ENCODE assay signal across 24 mouse cellular contexts in the genomic region with DNA sequence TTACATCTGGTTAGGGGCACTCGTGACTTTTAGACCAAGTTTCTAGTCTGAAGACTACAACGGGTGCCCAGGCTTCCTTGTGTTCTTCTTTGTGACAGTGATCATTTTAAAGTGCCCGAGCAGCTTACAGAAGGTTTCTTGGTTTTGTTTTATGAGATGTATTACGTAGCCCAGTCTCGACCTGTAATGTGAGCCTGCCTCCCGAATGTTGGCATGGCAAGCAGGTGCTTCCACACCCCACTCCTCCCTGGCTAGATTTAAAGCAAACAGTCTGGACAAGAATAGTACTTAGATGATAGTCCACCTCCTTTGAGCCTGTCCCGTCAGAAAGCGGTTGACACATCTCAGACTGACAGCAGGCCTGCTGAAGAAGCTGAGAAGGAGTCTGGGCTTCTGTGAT. TPM values are rescaled to one million over a fixed set of nuclear protein-coding genes. Genes with fewer than 3 reads are reported as not detected.
A peak's percentile ranks its signal among the peaks of the same experiment; 100 is the strongest.
DNase-seq lines count a peak whose midpoint lies in the region; ATAC-seq and TF ChIP-seq lines count a peak whose summit lies in the region.
"Had no signal": no experiment of that assay in that cellular context is flagged by ENCODE, and none has a peak within 500 bp of the region (broad histone marks: within the 10 kb centered on the region; RNA-seq: fewer than 3 reads in every experiment).

No protein-coding gene starts in this region.

- no peak for TF ChIP-seq CTCF in lung, postnatal 0 days (IDR thresholded peaks at IDR 0.05)
- no peak for TF ChIP-seq CTCF in lung, adult 2 months (IDR thresholded peaks at IDR 0.05; ENCODE audit: insufficient read depth, low read length)

- H3K4me3 ChIP-seq in forebrain, embryonic 13.5 days, result no peak overlapping the region
- H3K4me3 ChIP-seq in forebrain, embryonic 14.5 days (ENCODE audit: low read depth, low read length), result no peak overlapping the region
- no peak overlapping the region for H3K4me3 ChIP-seq in heart, embryonic 13.5 days
- no peak overlapping the region for H3K4me3 ChIP-seq in heart, embryonic 11.5 days (ENCODE audit: low read depth, low read length)
- H3K4me3 ChIP-seq in lung, postnatal 0 days (ENCODE audit: low read depth, low read length), result no peak overlapping the region
- no peak overlapping the region for H3K4me3 ChIP-seq in lung, adult 2 months (replicated peaks; ENCODE audit: extremely low read depth, low read depth, low read length)
- no peak overlapping the region for H3K4me3 ChIP-seq in liver, embryonic 12.5 days
- H3K4me3 ChIP-seq: embryonic facial prominence, embryonic 15.5 days; erythroblast, embryonic 14.5 days; forebrain, embryonic 10.5 days; heart, embryonic 12.5 days; hindbrain, embryonic 10.5 days; intestine, embryonic 15.5 days had no signal

- no peak overlapping the region for H3K4me2 ChIP-seq in forebrain, embryonic 13.5 days
- no peak overlapping the region for H3K4me2 ChIP-seq in forebrain, embryonic 14.5 days (ENCODE audit: low read length)
- H3K4me2 ChIP-seq in heart, embryonic 13.5 days, result no peak overlapping the region
- H3K4me2 ChIP-seq in heart, embryonic 11.5 days, result no peak overlapping the region
- H3K4me2 ChIP-seq in lung, postnatal 0 days (replicated peaks; ENCODE audit: low read depth, low read length), result no peak overlapping the region
- H3K4me2 ChIP-seq in liver, embryonic 12.5 days, result no peak overlapping the region
- H3K4me2 ChIP-seq: embryonic facial prominence, embryonic 15.5 days; heart, embryonic 12.5 days; hindbrain, embryonic 14.5 days; intestine, embryonic 15.5 days had no signal

- no peaks in the 10 kb centered on the region for H3K9me3 ChIP-seq in forebrain, embryonic 13.5 days (replicated peaks)
- no peaks in the 10 kb centered on the region for H3K9me3 ChIP-seq in forebrain, embryonic 14.5 days (replicated peaks; ENCODE audit: control insufficient read depth, low read length)
- H3K9me3 ChIP-seq in heart, embryonic 13.5 days, result no peaks in the 10 kb centered on the region
- no peaks in the 10 kb centered on the region for H3K9me3 ChIP-seq in heart, embryonic 11.5 days (replicated peaks; ENCODE audit: control insufficient read depth, low read length)
- no peaks in the 10 kb centered on the region for H3K9me3 ChIP-seq in lung, postnatal 0 days (ENCODE audit: low read length)
- no peaks in the 10 kb centered on the region for H3K9me3 ChIP-seq in liver, embryonic 12.5 days (replicated peaks)
- H3K9me3 ChIP-seq: embryonic facial prominence, embryonic 15.5 days; forebrain, embryonic 10.5 days; G1E; heart, embryonic 12.5 days; hindbrain, embryonic 10.5 days; intestine, embryonic 15.5 days had no signal

- no peaks in the 10 kb centered on the region for H3K4me1 ChIP-seq in forebrain, embryonic 13.5 days
- H3K4me1 ChIP-seq in forebrain, embryonic 14.5 days (ENCODE audit: control insufficient read depth, insufficient read depth, low read length), result no peaks in the 10 kb centered on the region
- H3K4me1 ChIP-seq in heart, embryonic 13.5 days, result peaks cover 34% of the 10 kb centered on the region
- H3K4me1 ChIP-seq in heart, embryonic 11.5 days (ENCODE audit: control insufficient read depth, insufficient read depth, low read length), result no peaks in the 10 kb centered on the region; the same call in 1 of the 2 replicates
- H3K4me1 ChIP-seq in lung, postnatal 0 days (ENCODE audit: insufficient read depth, low read depth, low read length), result no peaks in the 10 kb centered on the region
- 0 out of 2 replicates have a peak, but pooled peaks cover 2% of the 10 kb centered on the region for H3K4me1 ChIP-seq in lung, adult 2 months (ENCODE audit: control insufficient read depth, insufficient read depth, low read length)
- peaks cover 15% of the 10 kb centered on the region for H3K4me1 ChIP-seq in liver, embryonic 12.5 days
- H3K4me1 ChIP-seq: forebrain, embryonic 10.5 days; hindbrain, embryonic 10.5 days; intestine, embryonic 15.5 days had no signal

- DNase-seq in forebrain, embryonic 14.5 days (ENCODE audit: low spot score), result no peak
- DNase-seq in lung, postnatal 0 days (ENCODE audit: low spot score), result no peak
- no peak for DNase-seq in lung, adult 2 months
- DNase-seq: adrenal gland, postnatal 10 days; B cell, adult 2 months; cerebellum, adult 11 months; cerebellum, adult 8-10 months; embryo, embryonic 11 days; heart, adult 18-20 months; heart, postnatal 10 days had no signal

- 0 out of 2 replicates have a peak overlapping the region, but pooled peaks have one; percentile 1 for H3K27ac ChIP-seq in forebrain, embryonic 13.5 days
- H3K27ac ChIP-seq in forebrain, embryonic 14.5 days (ENCODE audit: low read depth, low read length), result no peak overlapping the region
- peak overlapping the region; percentile 61 for H3K27ac ChIP-seq in heart, embryonic 13.5 days (replicated peaks)
- H3K27ac ChIP-seq in heart, embryonic 11.5 days (ENCODE audit: low read depth, low read length), result no peak overlapping the region
- H3K27ac ChIP-seq in lung, postnatal 0 days (ENCODE audit: low read length), result no peak overlapping the region
- H3K27ac ChIP-seq in liver, embryonic 12.5 days, result no peak overlapping the region
- H3K27ac ChIP-seq: embryonic facial prominence, embryonic 15.5 days; forebrain, embryonic 10.5 days; hindbrain, embryonic 10.5 days; hindbrain, embryonic 14.5 days; intestine, embryonic 15.5 days had no signal

- no peak for ATAC-seq in forebrain, embryonic 13.5 days
- ATAC-seq in forebrain, embryonic 14.5 days, result no peak
- ATAC-seq in heart, embryonic 13.5 days (ENCODE audit: extremely low read depth, insufficient number of reproducible peaks, low FRiP score, low TSS enrichment), result no peak
- ATAC-seq in heart, embryonic 11.5 days (replicated peaks; ENCODE audit: insufficient number of reproducible peaks, low FRiP score, low TSS enrichment), result no peak
- ATAC-seq in lung, postnatal 0 days, result no peak
- ATAC-seq in liver, embryonic 12.5 days, result no peak
- ATAC-seq: CD4-positive, CD25-positive, alpha-beta regulatory T cell, adult 4 months; forebrain, embryonic 16.5 days; intestine, embryonic 15.5 days had no signal

- H3K9ac ChIP-seq in forebrain, embryonic 13.5 days, result no peak overlapping the region
- H3K9ac ChIP-seq in forebrain, embryonic 14.5 days (ENCODE audit: low read length), result no peak overlapping the region
- H3K9ac ChIP-seq in heart, embryonic 13.5 days, result no peak overlapping the region
- H3K9ac ChIP-seq in heart, embryonic 11.5 days (ENCODE audit: low read depth, low read length), result no peak overlapping the region
- 0 out of 2 replicates have a peak overlapping the region, but pooled peaks have one; percentile 3 for H3K9ac ChIP-seq in lung, postnatal 0 days (replicated peaks; ENCODE audit: low read depth)
- no peak overlapping the region for H3K9ac ChIP-seq in liver, embryonic 12.5 days
- H3K9ac ChIP-seq: embryonic facial prominence, embryonic 15.5 days; hindbrain, embryonic 14.5 days; intestine, embryonic 15.5 days had no signal

- TF ChIP-seq POLR2A in lung, adult 2 months (IDR thresholded peaks at IDR 0.05; ENCODE audit: borderline replicate concordance, extremely low read depth, low read depth, low read length), result no peak

- no peak for TF ChIP-seq EP300 in lung, postnatal 0 days (IDR thresholded peaks at IDR 0.05)

- peaks cover 47% of the 10 kb centered on the region for H3K36me3 ChIP-seq in forebrain, embryonic 13.5 days (ENCODE audit: poor library complexity, severe bottlenecking)
- peaks cover 45% of the 10 kb centered on the region for H3K36me3 ChIP-seq in forebrain, embryonic 14.5 days (ENCODE audit: control insufficient read depth, insufficient read depth, low read length)
- peaks cover 40% of the 10 kb centered on the region for H3K36me3 ChIP-seq in heart, embryonic 13.5 days
- peaks cover 22% of the 10 kb centered on the region for H3K36me3 ChIP-seq in heart, embryonic 11.5 days (ENCODE audit: control insufficient read depth, insufficient read depth, low read length)
- H3K36me3 ChIP-seq in lung, postnatal 0 days (ENCODE audit: insufficient read depth, low read length), result 0 out of 2 replicates have a peak, but pooled peaks cover 14% of the 10 kb centered on the region
- peaks cover 30% of the 10 kb centered on the region for H3K36me3 ChIP-seq in liver, embryonic 12.5 days

- H3K27me3 ChIP-seq in forebrain, embryonic 13.5 days, result no peaks in the 10 kb centered on the region
- no peaks in the 10 kb centered on the region for H3K27me3 ChIP-seq in forebrain, embryonic 14.5 days (replicated peaks; ENCODE audit: control insufficient read depth, insufficient read depth, low read length)
- no peaks in the 10 kb centered on the region for H3K27me3 ChIP-seq in heart, embryonic 13.5 days (replicated peaks)
- no peaks in the 10 kb centered on the region for H3K27me3 ChIP-seq in heart, embryonic 11.5 days (ENCODE audit: control insufficient read depth, insufficient read depth, low read length)
- no peaks in the 10 kb centered on the region for H3K27me3 ChIP-seq in lung, postnatal 0 days (replicated peaks; ENCODE audit: insufficient read depth, low read length)
- no peaks in the 10 kb centered on the region for H3K27me3 ChIP-seq in liver, embryonic 12.5 days (replicated peaks)
- H3K27me3 ChIP-seq: embryonic facial prominence, embryonic 15.5 days; heart, embryonic 12.5 days; intestine, embryonic 15.5 days had no signal

- 91% methylated on average over 8 of the region's 8 CpGs for WGBS in forebrain, embryonic 13.5 days
- 87% methylated on average over 8 of the region's 8 CpGs for WGBS in forebrain, embryonic 14.5 days
- 69% methylated on average over 8 of the region's 8 CpGs for WGBS in heart, embryonic 13.5 days
- 72% methylated on average over 8 of the region's 8 CpGs for WGBS in heart, embryonic 11.5 days (ENCODE audit: insufficient replicate concordance)
- 59% methylated on average over 8 of the region's 8 CpGs for WGBS in lung, postnatal 0 days
- 67% methylated on average over 8 of the region's 8 CpGs for WGBS in lung, adult 2 months
- 79% methylated on average over 8 of the region's 8 CpGs for WGBS in liver, embryonic 12.5 days (ENCODE audit: insufficient replicate concordance)

RNA-seq across cellular contexts. Expression of a gene that starts 9.6 kb away (rescaled TPM):
- polyA plus RNA-seq in forebrain, embryonic 13.5 days (2015; fragmentation: Nextera tagmentation; extraction: Ambion mirVana), result 28.1 and 28.4 TPM in 2 replicates
- polyA plus RNA-seq in forebrain, embryonic 14.5 days (2014; fragmentation: Nextera tagmentation; extraction: Ambion mirVana), result 40.5 and 44.1 TPM in 2 replicates
- 1,696 and 1,855 TPM in 2 replicates for polyA plus RNA-seq in heart, embryonic 13.5 days (2015; fragmentation: Nextera tagmentation; extraction: Ambion mirVana)
- polyA plus RNA-seq in heart, embryonic 11.5 days (2014; fragmentation: Nextera tagmentation; extraction: Ambion mirVana), result 2,229 and 2,268 TPM in 2 replicates
- 222 and 240 TPM in 2 replicates for polyA plus RNA-seq in lung, postnatal 0 days (2015; fragmentation: Nextera tagmentation; extraction: Ambion mirVana)
- 174 and 258 TPM in 2 replicates for polyA plus RNA-seq in lung, adult 2 months (2012; rRNA removed)
- 70.5 and 76.1 TPM in 2 replicates for polyA plus RNA-seq in liver, embryonic 12.5 days (2016; fragmentation: Nextera tagmentation; extraction: Ambion mirVana)
- polyA plus RNA-seq: CD4-positive, CD25-positive, alpha-beta regulatory T cell, adult 4 months had no signal

Comparison
In these comparisons a context has a peak if more than half of its experiments do, and no peak if none do; other contexts are left out.
1. H3K27ac ChIP-seq: peak in forebrain, embryonic 13.5 days (single experiment) and heart, embryonic 13.5 days (single experiment); none in forebrain, embryonic 14.5 days (single experiment), heart, embryonic 11.5 days (single experiment), lung, postnatal 0 days (single experiment) and liver, embryonic 12.5 days (single experiment).